Mouse (Mus musculus): Measurements from ENCODE around the gene RPS10-NUDT3. TPM values are rescaled to one million over a fixed set of nuclear protein-coding genes. Genes with fewer than 3 reads are reported as not detected.

RPS10-NUDT3 gene
- total RNA-seq (2015) (not detected in 2 replicates), total RNA-seq (2017) (not detected in 2 replicates)

GRCm38 (mm10) chr17:27634871-27635574 is at the start of gene RPS10-NUDT3:
RPS10-NUDT3 (minus strand) TSS chr17:27635222.
- peak; percentile 93 for ATAC-seq (replicated peaks; ENCODE audit: poor library complexity)

GRCm38 (mm10) chr17:27678924-27679813 is 44.1 kb upstream of the RPS10-NUDT3 start:
- no peak for ATAC-seq (replicated peaks; ENCODE audit: poor library complexity)

GRCm38 (mm10) chr17:27677756-27678155 is 42.7 kb upstream of the RPS10-NUDT3 start:
- ATAC-seq (replicated peaks; ENCODE audit: poor library complexity), result no peak

- no peak for ATAC-seq (replicated peaks; ENCODE audit: poor library complexity)
Measured at GRCm38 (mm10) chr17:27676270-27676669, 41.2 kb upstream of the RPS10-NUDT3 start.

- ATAC-seq (replicated peaks; ENCODE audit: poor library complexity), result peak; percentile 44; the same call in 1 of the 2 replicates
Measured at GRCm38 (mm10) chr17:27675453-27675852, 40.4 kb upstream of the RPS10-NUDT3 start.

- ATAC-seq (replicated peaks; ENCODE audit: poor library complexity), result no peak
Measured at GRCm38 (mm10) chr17:27673945-27674344, 38.9 kb upstream of the RPS10-NUDT3 start.

GRCm38 (mm10) chr17:27671720-27672119 is 36.7 kb upstream of the RPS10-NUDT3 start:
- ATAC-seq (replicated peaks; ENCODE audit: poor library complexity), result no peak

GRCm38 (mm10) chr17:27658767-27659166 is 23.7 kb upstream of the RPS10-NUDT3 start:
- no peak for ATAC-seq (replicated peaks; ENCODE audit: poor library complexity)

GRCm38 (mm10) chr17:27657123-27657522 is 22.1 kb upstream of the RPS10-NUDT3 start:
- no peak for ATAC-seq (replicated peaks; ENCODE audit: poor library complexity)

DNA sequence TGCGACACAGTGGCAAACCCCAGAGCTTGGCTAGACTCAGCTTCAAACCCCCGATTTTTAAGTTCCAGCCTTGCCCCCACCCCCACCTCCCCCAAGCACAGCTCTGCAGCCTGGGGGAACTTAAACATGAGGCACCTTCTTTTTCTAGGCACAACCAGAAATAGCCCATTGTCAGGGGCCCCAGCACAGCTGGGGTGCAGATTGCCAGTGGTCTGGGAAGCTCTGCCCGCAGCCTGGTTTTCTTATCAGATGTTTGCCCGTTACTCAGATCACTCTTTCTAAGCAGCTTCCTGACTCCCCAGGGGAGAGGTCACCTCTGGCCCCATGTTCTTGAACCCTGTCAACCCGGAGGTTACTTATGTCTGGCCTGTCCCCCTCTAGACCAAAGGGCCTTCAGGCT is 21.4 kb upstream of the RPS10-NUDT3 start:
- no peak for ATAC-seq (replicated peaks; ENCODE audit: poor library complexity)

GRCm38 (mm10) chr17:27656011-27656399 is 21.0 kb upstream of the RPS10-NUDT3 start:
- no peak for ATAC-seq (replicated peaks; ENCODE audit: poor library complexity)

GRCm38 (mm10) chr17:27655089-27656010 is 20.3 kb upstream of the RPS10-NUDT3 start, which contains the start of gene Pacsin1:
Pacsin1 (plus strand) TSS chr17:27655509.
- ATAC-seq (replicated peaks; ENCODE audit: poor library complexity), result peak; percentile 34; the same call in 1 of the 2 replicates

GRCm38 (mm10) chr17:27653253-27653959 is 18.4 kb upstream of the RPS10-NUDT3 start:
- peak; percentile 43 for ATAC-seq (replicated peaks; ENCODE audit: poor library complexity)

GRCm38 (mm10) chr17:27652046-27652790 is 17.2 kb upstream of the RPS10-NUDT3 start:
- ATAC-seq (replicated peaks; ENCODE audit: poor library complexity), result 0 out of 2 replicates have a peak, but pooled peaks have one; percentile 7

GRCm38 (mm10) chr17:27650586-27650985 is 15.6 kb upstream of the RPS10-NUDT3 start:
- ATAC-seq (replicated peaks; ENCODE audit: poor library complexity), result no peak

DNA sequence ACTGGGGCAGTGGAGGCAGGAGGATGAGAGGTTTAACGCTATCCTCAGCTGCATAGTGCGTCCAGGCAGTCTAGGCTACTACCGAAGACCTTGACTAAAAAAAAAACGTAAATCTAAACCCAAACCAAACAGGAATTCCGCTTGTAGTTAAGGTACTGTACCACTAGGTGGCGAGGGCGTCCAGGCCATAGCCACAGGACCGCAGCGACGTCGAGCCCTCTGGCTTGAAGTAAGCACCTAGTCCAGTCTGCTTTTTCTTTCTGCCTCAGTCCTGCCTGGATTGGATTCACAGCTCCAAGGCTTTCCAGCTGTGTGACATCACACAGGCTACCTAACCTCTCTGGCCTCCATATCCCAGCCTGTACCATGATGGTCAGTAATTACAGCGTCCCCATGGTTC is 15.1 kb upstream of the RPS10-NUDT3 start:
- peak; percentile 90 for ATAC-seq (replicated peaks; ENCODE audit: poor library complexity)

GRCm38 (mm10) chr17:27645807-27646206 is 10.8 kb upstream of the RPS10-NUDT3 start:
- ATAC-seq (replicated peaks; ENCODE audit: poor library complexity), result no peak

- ATAC-seq (replicated peaks; ENCODE audit: poor library complexity), result no peak
Measured at GRCm38 (mm10) chr17:27644572-27644971, 9.6 kb upstream of the RPS10-NUDT3 start.

GRCm38 (mm10) chr17:27643756-27644155 is 8.7 kb upstream of the RPS10-NUDT3 start:
- ATAC-seq (replicated peaks; ENCODE audit: poor library complexity), result no peak
